Mouse (Mus musculus) MEL (cell line): ENCODE results near the gene Itpr3.

Source experiments
- CTCF ChIP-seq, 3 experiments: IDR thresholded peaks in 2 of 3; conservative IDR thresholded peaks in 1 of 3; 2 replicates each; pipeline ENCODE4 v1.5.1; 2011 to 2012; ENCODE audit warnings: low read length in 3 of 3, low read depth in 2 of 3, mild to moderate bottlenecking in 2 of 3, improper control_type of control experiment in 1 of 3, inconsistent platforms in 1 of 3, mixed read lengths in 1 of 3, moderate library complexity in 1 of 3; ENCODE audit not compliant: control insufficient read depth in 1 of 3, insufficient read depth in 1 of 3, poor library complexity in 1 of 3, severe bottlenecking in 1 of 3
- E2F4 ChIP-seq: IDR thresholded peaks from 2 replicates; pipeline ENCODE4 v1.6.1; 2011; ENCODE audit warnings: low read depth, low read length, improper control_type of control experiment, borderline replicate concordance
- ETS1 ChIP-seq: IDR thresholded peaks from 2 replicates; pipeline ENCODE4 v1.6.1; 2012; ENCODE audit warnings: low read depth, mild to moderate bottlenecking, inconsistent platforms, low read length, improper control_type of control experiment, moderate library complexity
- MAFK ChIP-seq: IDR thresholded peaks from 2 replicates; pipeline ENCODE4 v1.6.1; 2011; ENCODE audit warnings: low read depth, mild to moderate bottlenecking, low read length, improper control_type of control experiment, borderline replicate concordance
- MEF2A ChIP-seq: IDR thresholded peaks from 2 replicates; pipeline ENCODE4 v1.6.1; 2014; ENCODE audit warnings: low read depth, mild to moderate bottlenecking, inconsistent platforms, low read length, improper control_type of control experiment; ENCODE audit not compliant: poor library complexity, insufficient replicate concordance, severe bottlenecking; ENCODE audit errors: extremely low read depth
- MXI1 ChIP-seq: IDR thresholded peaks from 2 replicates; pipeline ENCODE4 v1.6.1; 2011; ENCODE audit warnings: mild to moderate bottlenecking, low read depth, low read length, improper control_type of control experiment
- POLR2A ChIP-seq, 2 experiments: IDR thresholded peaks; 2 replicates each; pipeline ENCODE4 v1.6.1; 2011 to 2012; ENCODE audit warnings: low read length in 2 of 2, mild to moderate bottlenecking in 2 of 2, control low read depth in 1 of 2, improper control_type of control experiment in 1 of 2, low read depth in 1 of 2, moderate library complexity in 1 of 2; ENCODE audit not compliant: control insufficient read depth in 1 of 2, insufficient read depth in 1 of 2, poor library complexity in 1 of 2
- POLR2AphosphoS2 ChIP-seq: IDR thresholded peaks from 2 replicates; pipeline ENCODE4 v1.6.1; 2011; ENCODE audit warnings: low read length, improper control_type of control experiment
- POLR2AphosphoS5 ChIP-seq: IDR thresholded peaks from 2 replicates; pipeline ENCODE4 v1.6.1; 2012; ENCODE audit warnings: low read depth, borderline replicate concordance, mild to moderate bottlenecking, inconsistent platforms, low read length, moderate library complexity, mixed read lengths
- RAD21 ChIP-seq: IDR thresholded peaks from 2 replicates; pipeline ENCODE4 v1.6.1; 2011; ENCODE audit warnings: mild to moderate bottlenecking, low read depth, low read length, improper control_type of control experiment
- ZMIZ1 ChIP-seq: IDR thresholded peaks from 2 replicates; pipeline ENCODE4 v1.6.1; 2012; ENCODE audit warnings: low read depth, mild to moderate bottlenecking, inconsistent platforms, low read length, improper control_type of control experiment, moderate library complexity

GRCm38 (mm10) chr17:27048445-27049239 is 8.5 kb upstream of the Itpr3 start:
- TF ChIP-seq ZMIZ1 (no peak), ETS1 (no peak), E2F4 (no peak), CTCF (IDR thresholded peaks at IDR 0.05 in 2 of 3, conservative IDR thresholded peaks at IDR 0.05 in 1 of 3; ENCODE audit: control insufficient read depth in 1 of 3, insufficient read depth in 1 of 3, low read depth in 2 of 3, low read length in 3 of 3, poor library complexity in 1 of 3, severe bottlenecking in 1 of 3) (no peak), POLR2A (IDR thresholded peaks at IDR 0.05; ENCODE audit: control insufficient read depth in 1 of 2, insufficient read depth in 1 of 2, low read depth in 1 of 2, low read length in 2 of 2, poor library complexity in 1 of 2) (no peak), POLR2AphosphoS2 (no peak), RAD21 (no peak), POLR2AphosphoS5 (no peak), MXI1 (no peak), MEF2A (no peak), MAFK (no peak)
